Mouse (Mus musculus) liver, embryonic 11.5 days (tissue): ENCODE results near the gene Olfml3. TPM values are rescaled to one million over a fixed set of nuclear protein-coding genes. Genes with fewer than 3 reads are reported as not detected.
A peak's percentile ranks its signal among the peaks of the same experiment; 100 is the strongest.

ENCODE experiments used
- ATAC-seq: fragments of 200-750 bp; cut with Nextera tagmentation; replicated peaks from 2 replicates; pipeline ENCODE4 v1.8.0; 2017; ENCODE audit warnings: moderate number of reproducible peaks, mild to moderate bottlenecking, moderate TSS enrichment, moderate library complexity; ENCODE audit not compliant: low FRiP score
- DNase-seq: peaks from one replicate; pipeline ENCODE4 v3.0.0-alpha.2; 2017; ENCODE audit warnings: low spot score
- H3K27ac ChIP-seq: fragments of 300-500 bp; sonication (generic); 2 replicates; pipeline ENCODE4 v1.5.1; 2014; ENCODE audit warnings: mild to moderate bottlenecking, low read depth, low read length, control low read depth
- H3K27me3 ChIP-seq: fragments of 300-500 bp; sonication (generic); replicated peaks from 2 replicates; pipeline ENCODE4 v1.6.1; 2014; ENCODE audit warnings: low read length, mixed read lengths; ENCODE audit not compliant: control insufficient read depth, insufficient read depth
- H3K36me3 ChIP-seq: fragments of 300-500 bp; sonication (generic); 2 replicates; pipeline ENCODE4 v1.6.1; 2014; ENCODE audit warnings: mild to moderate bottlenecking, low read length, moderate library complexity, mixed read lengths; ENCODE audit not compliant: control insufficient read depth, insufficient read depth
- H3K4me1 ChIP-seq: fragments of 300-500 bp; sonication (generic); replicated peaks from 2 replicates; pipeline ENCODE4 v1.6.1; 2014; ENCODE audit warnings: low read length, mixed read lengths; ENCODE audit not compliant: control insufficient read depth, insufficient read depth
- H3K4me2 ChIP-seq: fragments of 300-500 bp; sonication (generic); 2 replicates; pipeline ENCODE4 v1.6.1; 2014; ENCODE audit warnings: mild to moderate bottlenecking, control low read depth, moderate library complexity
- H3K4me3 ChIP-seq: fragments of 300-500 bp; sonication (generic); 2 replicates; pipeline ENCODE4 v1.5.1; 2014; ENCODE audit warnings: low read depth, low read length, control low read depth
- H3K9ac ChIP-seq: fragments of 300-500 bp; sonication (generic); 2 replicates; pipeline ENCODE4 v1.6.1; 2014; ENCODE audit warnings: low read depth, low read length, control low read depth
- H3K9me3 ChIP-seq: fragments of 300-500 bp; sonication (generic); 2 replicates; pipeline ENCODE4 v1.6.1; 2016; ENCODE audit warnings: low read length, inconsistent platforms, mixed read lengths; ENCODE audit not compliant: control insufficient read depth
- WGBS: fragments of 180-500 bp; shearing (Covaris S2); extraction: QIAGEN DNeasy Blood & Tissue Kit; methylation state at CpG from one replicate; pipeline ENCODE4 v1.1.7; 2014; 5-methylcytosine and 5-hydroxymethylcytosine counted together
- polyA plus RNA-seq: library from polyadenylated mRNA; unstranded; fragments of >200 nt; fragmentation: Nextera tagmentation; extraction: Ambion mirVana; gene quantifications from 2 replicates; pipeline ENCODE4 v1.2.1, GENCODE M21; 2014

The Olfml3 gene
- polyA plus RNA-seq: 7.8 and 8.5 TPM in 2 replicates

GRCm38 (mm10) chr3:103737778-103738571, at the start of gene Olfml3:
Gene Olfml3 (minus strand): TSS chr3:103738001.
- H3K27ac ChIP-seq: peak within 1 kb of the TSS; percentile 38; the same call in 1 of the 2 replicates
- no peaks in the 10 kb centered on the region for H3K9me3 ChIP-seq
- H3K4me3 ChIP-seq: peak within 1 kb of the TSS; percentile 34
- peak; percentile 74 for DNase-seq
- ATAC-seq: peak; percentile 81
- no peaks in the 10 kb centered on the region for H3K27me3 ChIP-seq
- under 1% methylated on average over 18 of the region's 18 CpGs for WGBS
- no peak within 1 kb of the TSS for H3K9ac ChIP-seq
- peak within 1 kb of the TSS; percentile 67 for H3K4me2 ChIP-seq
- peaks cover 14% of the 10 kb centered on the region for H3K4me1 ChIP-seq
- no peaks in the 10 kb centered on the region; the same call in none of the 2 replicates for H3K36me3 ChIP-seq

- Histone ChIP-seq H3K9ac (no peak overlapping the region), H3K4me2 (no peak overlapping the region; the same call in 1 of the 2 replicates), H3K27ac (no peak overlapping the region), H3K27me3 (no peaks in the 10 kb centered on the region), H3K9me3 (no peaks in the 10 kb centered on the region), H3K4me3 (no peak overlapping the region), H3K36me3 (no peaks in the 10 kb centered on the region), H3K4me1 (peaks cover 36% of the 10 kb centered on the region)
- DNase-seq (no peak), ATAC-seq (no peak)
- 54% methylated on average over 7 of the region's 7 CpGs for WGBS
Measured at GRCm38 (mm10) chr3:103787225-103787624, 49.4 kb upstream of the Olfml3 start.

- Histone ChIP-seq H3K36me3 (no peaks in the 10 kb centered on the region), H3K4me1 (peaks cover 29% of the 10 kb centered on the region), H3K4me3 (no peak overlapping the region), H3K9me3 (no peaks in the 10 kb centered on the region), H3K4me2 (no peak overlapping the region), H3K27ac (no peak overlapping the region), H3K27me3 (no peaks in the 10 kb centered on the region), H3K9ac (no peak overlapping the region)
- WGBS: 60% methylated on average over 4 of the region's 4 CpGs
- ATAC-seq (no peak), DNase-seq (no peak)
Measured at GRCm38 (mm10) chr3:103782844-103783609, 45.2 kb upstream of the Olfml3 start.

- H3K4me2 ChIP-seq: no peak overlapping the region
- H3K36me3 ChIP-seq: peaks cover 11% of the 10 kb centered on the region
- H3K9ac ChIP-seq: no peak overlapping the region
- no peaks in the 10 kb centered on the region for H3K27me3 ChIP-seq
- 81% methylated on average over 5 of the region's 5 CpGs for WGBS
- DNase-seq (no peak), ATAC-seq (no peak)
- H3K4me1 ChIP-seq: peaks cover 17% of the 10 kb centered on the region
- H3K27ac ChIP-seq: no peak overlapping the region
- H3K9me3 ChIP-seq: no peaks in the 10 kb centered on the region
- no peak overlapping the region for H3K4me3 ChIP-seq
Measured at GRCm38 (mm10) chr3:103780777-103781176, 43.0 kb upstream of the Olfml3 start.

- 85% methylated on average over 3 of the region's 3 CpGs for WGBS
Measured at GRCm38 (mm10) chr3:103780271-103780670, 42.5 kb upstream of the Olfml3 start.

GRCm38 (mm10) chr3:103779183-103779582, 41.4 kb upstream of the Olfml3 start:
- peaks cover 17% of the 10 kb centered on the region for H3K4me1 ChIP-seq
- no peaks in the 10 kb centered on the region for H3K27me3 ChIP-seq
- no peak overlapping the region for H3K27ac ChIP-seq
- H3K9me3 ChIP-seq: no peaks in the 10 kb centered on the region
- H3K4me2 ChIP-seq: no peak overlapping the region
- ATAC-seq (no peak), DNase-seq (no peak)
- no peak overlapping the region for H3K4me3 ChIP-seq
- H3K36me3 ChIP-seq: peaks cover 13% of the 10 kb centered on the region
- 70% methylated on average over 7 of the region's 7 CpGs for WGBS
- no peak overlapping the region for H3K9ac ChIP-seq

More at GRCm38 (mm10) chr3:103780271-103780670, 42.5 kb upstream of the Olfml3 start:
- H3K27ac ChIP-seq: no peak overlapping the region
- H3K4me2 ChIP-seq: no peak overlapping the region
- peaks cover 17% of the 10 kb centered on the region for H3K4me1 ChIP-seq
- H3K9me3 ChIP-seq: no peaks in the 10 kb centered on the region
- no peak overlapping the region for H3K4me3 ChIP-seq
- H3K27me3 ChIP-seq: no peaks in the 10 kb centered on the region
- no peak for ATAC-seq
- no peak for DNase-seq
- no peak overlapping the region for H3K9ac ChIP-seq
- H3K36me3 ChIP-seq: peaks cover 13% of the 10 kb centered on the region

- WGBS: 71% methylated on average over 6 of the region's 6 CpGs
- H3K27me3 ChIP-seq: no peaks in the 10 kb centered on the region
- no peak overlapping the region for H3K27ac ChIP-seq
- peaks cover 11% of the 10 kb centered on the region for H3K4me1 ChIP-seq
- no peak overlapping the region for H3K4me2 ChIP-seq
- peaks cover 13% of the 10 kb centered on the region for H3K36me3 ChIP-seq
- no peak overlapping the region for H3K4me3 ChIP-seq
- DNase-seq: no peak
- no peak overlapping the region for H3K9ac ChIP-seq
- no peaks in the 10 kb centered on the region for H3K9me3 ChIP-seq
- no peak for ATAC-seq
Measured at GRCm38 (mm10) chr3:103778660-103779059, 40.9 kb upstream of the Olfml3 start.

- WGBS: 86% methylated on average over 11 of the region's 11 CpGs
- peaks cover 13% of the 10 kb centered on the region for H3K36me3 ChIP-seq
Measured at GRCm38 (mm10) chr3:103777940-103778339, 40.1 kb upstream of the Olfml3 start.

More at GRCm38 (mm10) chr3:103777940-103778339, 40.1 kb upstream of the Olfml3 start:
- no peak overlapping the region for H3K27ac ChIP-seq
- H3K9ac ChIP-seq: no peak overlapping the region
- H3K4me2 ChIP-seq: no peak overlapping the region
- DNase-seq (no peak), ATAC-seq (no peak)
- no peaks in the 10 kb centered on the region for H3K9me3 ChIP-seq
- no peak overlapping the region for H3K4me3 ChIP-seq
- no peaks in the 10 kb centered on the region for H3K27me3 ChIP-seq
- H3K4me1 ChIP-seq: peaks cover 6% of the 10 kb centered on the region
